Mouse (Mus musculus) embryonic facial prominence, embryonic 12.5 days (tissue): ENCODE measurements around the gene Crybb1. TPM values are rescaled to one million over a fixed set of nuclear protein-coding genes. Genes with fewer than 3 reads are reported as not detected.
A peak's percentile ranks its signal among the peaks of the same experiment; 100 is the strongest.

ENCODE experiments used
- ATAC-seq: fragments of 200-750 bp; cut with Nextera tagmentation; 2 replicates; pipeline ENCODE4 v1.8.0; 2017; ENCODE audit not compliant: insufficient number of reproducible peaks, insufficient read depth, low FRiP score, low TSS enrichment
- H3K27ac ChIP-seq: fragments of 300-500 bp; sonication (generic); 2 replicates; pipeline ENCODE4 v1.5.1; 2016; ENCODE audit warnings: mild to moderate bottlenecking
- H3K27me3 ChIP-seq: fragments of 300-500 bp; sonication (generic); 2 replicates; pipeline ENCODE4 v1.6.1; 2016; ENCODE audit warnings: mild to moderate bottlenecking, moderate library complexity
- H3K36me3 ChIP-seq: fragments of 300-500 bp; sonication (generic); 2 replicates; pipeline ENCODE4 v1.6.1; 2016; ENCODE audit warnings: mild to moderate bottlenecking
- H3K4me1 ChIP-seq: fragments of 300-500 bp; sonication (generic); 2 replicates; pipeline ENCODE4 v1.6.1; 2016
- H3K4me2 ChIP-seq: fragments of 300-500 bp; sonication (generic); replicated peaks from 2 replicates; pipeline ENCODE4 v1.6.1; 2016; ENCODE audit warnings: mild to moderate bottlenecking, moderate library complexity
- H3K4me3 ChIP-seq: fragments of 300-500 bp; sonication (generic); 2 replicates; pipeline ENCODE4 v1.5.1; 2016; ENCODE audit warnings: mild to moderate bottlenecking
- H3K9ac ChIP-seq: fragments of 300-500 bp; sonication (generic); 2 replicates; pipeline ENCODE4 v1.6.1; 2016; ENCODE audit warnings: mild to moderate bottlenecking, moderate library complexity
- H3K9me3 ChIP-seq: fragments of 300-500 bp; sonication (generic); 2 replicates; pipeline ENCODE4 v1.6.1; 2016; ENCODE audit warnings: mild to moderate bottlenecking, moderate library complexity
- WGBS: fragments of 180-500 bp; shearing (Covaris S2); methylation state at CpG from one replicate; pipeline ENCODE4 v1.1.7; 2016; 5-methylcytosine and 5-hydroxymethylcytosine counted together
- polyA plus RNA-seq: library from polyadenylated mRNA; unstranded; fragments of >200 nt; fragmentation: Nextera tagmentation; extraction: Ambion mirVana; gene quantifications from 2 replicates; pipeline ENCODE4 v1.2.1, GENCODE M21; 2016

The Crybb1 gene
- polyA plus RNA-seq, 1 experiment from 2014 or later: 95.4 TPM

- Histone ChIP-seq H3K27me3 (no peaks in the 10 kb centered on the region), H3K27ac (no peak overlapping the region), H3K4me2 (no peak overlapping the region), H3K4me3 (no peak overlapping the region), H3K36me3 (no peaks in the 10 kb centered on the region), H3K9me3 (no peaks in the 10 kb centered on the region), H3K9ac (0 out of 2 replicates have a peak overlapping the region, but pooled peaks have one; percentile 12), H3K4me1 (peaks cover 28% of the 10 kb centered on the region)
- WGBS: 53% methylated on average over 15 of the region's 15 CpGs
- ATAC-seq: no peak
Measured at GRCm38 (mm10) chr5:112280863-112281660, 25.4 kb downstream of the Crybb1 start.

- peaks cover 28% of the 10 kb centered on the region for H3K4me1 ChIP-seq
- no peak for ATAC-seq
- no peak overlapping the region for H3K4me3 ChIP-seq
- H3K36me3 ChIP-seq: no peaks in the 10 kb centered on the region
- no peaks in the 10 kb centered on the region for H3K9me3 ChIP-seq
- H3K27ac ChIP-seq: no peak overlapping the region
- H3K4me2 ChIP-seq: no peak overlapping the region
- H3K27me3 ChIP-seq: no peaks in the 10 kb centered on the region
- WGBS: 80% methylated on average over 4 of the region's 4 CpGs
- no peak overlapping the region for H3K9ac ChIP-seq
Measured at GRCm38 (mm10) chr5:112281676-112282075, 26.1 kb downstream of the Crybb1 start.

DNA sequence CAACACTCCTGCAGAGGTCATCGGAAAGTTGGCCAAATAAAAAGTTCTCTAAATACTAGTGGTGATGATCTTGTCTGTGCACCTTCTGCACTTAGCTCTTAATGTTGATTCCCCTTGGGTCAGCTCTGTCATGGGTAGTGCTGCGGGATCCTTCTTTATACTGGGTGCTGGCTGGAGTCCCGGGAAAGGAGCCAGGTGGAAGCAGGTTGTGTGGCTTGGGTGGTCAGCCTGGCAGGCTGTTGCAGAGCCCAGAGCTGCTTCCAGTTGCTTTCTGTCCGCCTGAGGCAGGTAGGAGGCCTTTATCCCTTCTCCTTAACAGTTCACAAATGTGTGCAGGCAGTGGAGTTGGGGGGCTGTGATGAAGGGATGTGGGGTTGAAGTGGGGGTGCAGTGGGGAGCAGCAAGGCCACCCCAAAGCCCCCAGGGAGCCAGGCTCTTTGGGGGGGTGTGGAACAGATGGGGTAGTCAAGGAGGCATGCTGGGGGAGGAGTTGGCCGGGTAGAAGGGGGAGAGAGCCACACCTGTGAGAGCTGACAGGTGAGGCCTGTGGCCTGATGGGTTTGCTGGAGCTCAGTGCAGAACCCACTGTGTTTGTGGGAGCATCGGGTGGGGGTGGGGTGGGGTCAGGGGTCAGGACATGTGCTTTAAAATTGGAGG is 26.6 kb downstream of the Crybb1 start:
- H3K4me3 ChIP-seq: no peak overlapping the region
- H3K27ac ChIP-seq: no peak overlapping the region
- no peaks in the 10 kb centered on the region for H3K36me3 ChIP-seq
- WGBS: 63% methylated on average over 6 of the region's 6 CpGs
- H3K4me1 ChIP-seq: peaks cover 27% of the 10 kb centered on the region
- no peaks in the 10 kb centered on the region for H3K27me3 ChIP-seq
- no peak overlapping the region for H3K9ac ChIP-seq
- no peak for ATAC-seq
- H3K9me3 ChIP-seq: no peaks in the 10 kb centered on the region
- no peak overlapping the region for H3K4me2 ChIP-seq

DNA sequence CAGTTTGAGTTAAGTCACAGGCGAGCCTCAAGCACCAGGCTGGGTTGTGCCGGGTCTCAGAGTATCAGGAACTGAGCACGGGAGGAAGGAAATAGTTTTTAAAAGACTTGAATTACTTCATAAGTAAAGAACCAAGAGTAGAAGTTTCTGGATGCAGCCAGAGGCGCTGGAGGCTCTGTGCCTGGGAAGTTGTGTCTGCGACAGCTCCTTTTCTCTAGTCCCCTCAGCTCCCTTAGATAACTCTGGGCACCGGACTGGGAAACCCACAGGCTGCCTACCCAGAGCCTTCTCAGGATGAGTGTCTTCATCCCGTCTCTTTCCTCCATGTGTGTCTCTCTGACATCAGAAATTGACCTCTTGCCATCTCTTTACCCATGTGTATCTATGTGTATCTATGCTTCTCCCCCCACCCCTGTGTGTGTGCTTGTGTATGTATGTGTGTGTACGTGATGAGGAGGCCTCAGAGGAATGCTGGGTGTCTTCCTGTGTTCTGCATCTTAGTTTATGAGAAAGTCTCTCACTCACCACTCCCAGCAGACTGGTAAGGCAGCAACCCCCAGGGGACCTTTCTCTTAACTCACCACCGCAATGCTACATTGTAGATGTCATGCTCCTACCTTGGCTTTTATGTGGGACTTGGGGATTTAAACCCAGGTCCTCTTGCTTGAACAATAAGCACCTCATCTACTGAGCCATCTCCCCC is 27.3 kb downstream of the Crybb1 start:
- no peaks in the 10 kb centered on the region for H3K9me3 ChIP-seq
- no peak overlapping the region for H3K4me2 ChIP-seq
- no peaks in the 10 kb centered on the region for H3K27me3 ChIP-seq
- 67% methylated on average over 9 of the region's 9 CpGs for WGBS
- ATAC-seq: no peak
- H3K36me3 ChIP-seq: no peaks in the 10 kb centered on the region
- no peak overlapping the region for H3K9ac ChIP-seq
- H3K27ac ChIP-seq: no peak overlapping the region
- no peak overlapping the region for H3K4me3 ChIP-seq
- peaks cover 21% of the 10 kb centered on the region for H3K4me1 ChIP-seq

DNA sequence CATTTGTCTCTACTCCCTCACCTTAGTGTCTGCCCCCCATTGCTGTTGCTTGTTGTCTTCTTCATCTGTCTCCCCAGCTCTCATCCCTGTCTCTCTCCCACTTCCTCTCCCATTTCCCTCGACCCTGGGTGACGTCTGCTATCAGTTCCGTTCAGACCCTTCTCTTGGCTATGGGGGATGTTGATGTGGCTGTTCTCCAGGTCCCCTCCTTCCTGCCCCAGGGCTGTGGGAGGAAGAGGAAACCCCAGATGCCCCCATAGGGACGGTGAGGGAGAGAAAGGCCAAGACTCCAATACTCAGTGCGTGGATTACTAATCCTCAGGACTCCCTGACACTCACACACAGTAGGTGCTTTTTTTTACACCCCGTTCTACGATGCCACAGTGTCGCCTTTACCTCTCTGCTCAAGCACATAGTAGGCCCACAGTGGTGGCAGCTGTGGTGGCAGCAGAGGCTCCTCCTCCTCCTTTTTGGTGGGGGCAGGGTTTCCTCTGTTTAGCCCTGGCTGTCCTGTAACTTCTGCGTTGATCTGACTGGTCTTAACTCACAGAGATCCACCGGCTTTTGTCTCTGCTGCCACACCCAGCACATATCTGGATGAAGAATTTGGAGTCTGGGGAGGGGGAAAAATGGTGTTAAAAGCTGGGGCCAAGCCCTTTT is 28.1 kb downstream of the Crybb1 start:
- H3K4me3 ChIP-seq: no peak overlapping the region
- no peak for ATAC-seq
- H3K9ac ChIP-seq: no peak overlapping the region
- peaks cover 18% of the 10 kb centered on the region for H3K4me1 ChIP-seq
- no peaks in the 10 kb centered on the region for H3K36me3 ChIP-seq
- no peaks in the 10 kb centered on the region for H3K9me3 ChIP-seq
- no peak overlapping the region for H3K27ac ChIP-seq
- no peak overlapping the region for H3K4me2 ChIP-seq
- WGBS: 55% methylated on average over 10 of the region's 10 CpGs
- H3K27me3 ChIP-seq: no peaks in the 10 kb centered on the region

GRCm38 (mm10) chr5:112284203-112284582 is 28.6 kb downstream of the Crybb1 start:
- Histone ChIP-seq H3K4me3 (no peak overlapping the region), H3K27ac (no peak overlapping the region), H3K9ac (no peak overlapping the region), H3K4me1 (peaks cover 18% of the 10 kb centered on the region), H3K36me3 (no peaks in the 10 kb centered on the region), H3K9me3 (no peaks in the 10 kb centered on the region), H3K4me2 (no peak overlapping the region), H3K27me3 (no peaks in the 10 kb centered on the region)
- ATAC-seq: no peak
- WGBS: 76% methylated on average over 7 of the region's 7 CpGs

GRCm38 (mm10) chr5:112285548-112286085 is 30.0 kb downstream of the Crybb1 start:
- H3K4me3 ChIP-seq: no peak overlapping the region
- no peak for ATAC-seq
- H3K27ac ChIP-seq: no peak overlapping the region
- no peaks in the 10 kb centered on the region for H3K9me3 ChIP-seq
- no peak overlapping the region for H3K9ac ChIP-seq
- H3K36me3 ChIP-seq: no peaks in the 10 kb centered on the region
- no peak overlapping the region for H3K4me2 ChIP-seq
- 0 out of 2 replicates have a peak, but pooled peaks cover 8% of the 10 kb centered on the region for H3K4me1 ChIP-seq
- H3K27me3 ChIP-seq: no peaks in the 10 kb centered on the region
- 91% methylated on average over 7 of the region's 7 CpGs for WGBS

GRCm38 (mm10) chr5:112286608-112286983 is 31.0 kb downstream of the Crybb1 start:
- Histone ChIP-seq H3K9ac (no peak overlapping the region), H3K36me3 (no peaks in the 10 kb centered on the region), H3K27me3 (no peaks in the 10 kb centered on the region), H3K4me2 (no peak overlapping the region), H3K9me3 (no peaks in the 10 kb centered on the region), H3K4me1 (0 out of 2 replicates have a peak, but pooled peaks cover 8% of the 10 kb centered on the region), H3K27ac (no peak overlapping the region), H3K4me3 (no peak overlapping the region)
- ATAC-seq: no peak
- WGBS: 97% methylated on average over 2 of the region's 2 CpGs

- no peaks in the 10 kb centered on the region for H3K27me3 ChIP-seq
- no peak overlapping the region for H3K27ac ChIP-seq
- H3K4me3 ChIP-seq: no peak overlapping the region
- H3K4me2 ChIP-seq: no peak overlapping the region
- H3K9me3 ChIP-seq: no peaks in the 10 kb centered on the region
- H3K36me3 ChIP-seq: no peaks in the 10 kb centered on the region
- ATAC-seq: no peak
- 0 out of 2 replicates have a peak, but pooled peaks cover 8% of the 10 kb centered on the region for H3K4me1 ChIP-seq
- no peak overlapping the region for H3K9ac ChIP-seq
- 70% methylated on average over 11 of the region's 11 CpGs for WGBS
Measured at GRCm38 (mm10) chr5:112286984-112287641, 31.5 kb downstream of the Crybb1 start.

- Histone ChIP-seq H3K27me3 (no peaks in the 10 kb centered on the region), H3K9me3 (no peaks in the 10 kb centered on the region), H3K4me2 (no peak overlapping the region), H3K4me3 (no peak overlapping the region), H3K9ac (no peak overlapping the region), H3K36me3 (no peaks in the 10 kb centered on the region), H3K27ac (no peak overlapping the region), H3K4me1 (0 out of 2 replicates have a peak, but pooled peaks cover 8% of the 10 kb centered on the region)
- 92% methylated on average over 2 of the region's 2 CpGs for WGBS
- ATAC-seq: no peak
Measured at GRCm38 (mm10) chr5:112287652-112288051, 32.0 kb downstream of the Crybb1 start.
